Mouse (Mus musculus) layer of hippocampus, adult 8-10 months (tissue): ENCODE measurements around the gene Ttc28. TPM values are rescaled to one million over a fixed set of nuclear protein-coding genes. Genes with fewer than 3 reads are reported as not detected.
A peak's percentile ranks its signal among the peaks of the same experiment; 100 is the strongest.

ENCODE experiments used
- DNase-seq, 2 experiments: peaks; one replicate each; pipeline ENCODE4 v3.0.0; 2022; ENCODE audit warnings: low spot score in 2 of 2
- total RNA-seq, 4 experiments: library from RNA; stranded (reverse); gene quantifications; 2 replicates each; pipeline ENCODE4 v1.2.4; 2022

Gene Ttc28
- total RNA-seq, 4 experiments from 2014 or later = 9.5 to 15.1 (median 12.2) TPM

DNA sequence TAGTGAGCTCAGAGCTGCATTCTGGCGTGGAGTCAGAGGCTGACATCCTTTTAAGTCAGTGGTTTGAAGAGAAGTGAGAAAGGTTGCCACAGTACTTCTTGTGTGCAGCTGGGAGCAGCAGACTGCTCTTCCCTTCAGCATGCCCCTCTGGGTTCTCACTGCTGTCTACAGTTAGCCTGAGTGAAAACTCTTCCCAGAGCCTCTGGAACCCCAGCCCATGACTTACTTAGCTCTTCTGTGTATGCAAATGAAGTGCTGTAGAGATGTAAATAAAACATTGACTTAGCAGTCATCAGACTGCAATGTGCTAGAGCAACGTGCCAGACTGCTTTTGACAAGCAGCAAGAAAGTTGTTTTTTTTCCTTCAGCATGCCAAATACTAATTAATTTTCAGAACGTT is 70.2 kb downstream of the Ttc28 start:
- DNase-seq = no peak

DNA sequence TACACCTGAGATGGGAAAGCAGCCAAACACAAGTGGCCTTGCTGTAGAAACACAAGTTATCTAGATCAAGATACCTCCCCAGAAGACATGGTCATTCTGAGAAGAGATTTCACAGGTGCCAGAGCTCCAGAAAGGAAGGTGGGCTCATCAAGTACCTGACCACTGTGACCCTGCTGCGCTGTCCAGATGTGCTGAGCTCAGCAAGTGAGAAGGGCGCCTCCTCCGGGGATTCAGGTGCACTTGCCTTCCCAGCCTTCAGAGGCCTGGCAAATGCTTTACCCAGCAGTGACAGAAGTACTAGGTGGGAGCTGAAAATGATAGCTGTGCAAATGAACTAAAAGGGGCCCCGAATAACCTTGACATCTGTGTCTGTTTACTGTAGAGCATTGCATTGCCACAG is 78.6 kb downstream of the Ttc28 start:
- no peak for DNase-seq

DNA sequence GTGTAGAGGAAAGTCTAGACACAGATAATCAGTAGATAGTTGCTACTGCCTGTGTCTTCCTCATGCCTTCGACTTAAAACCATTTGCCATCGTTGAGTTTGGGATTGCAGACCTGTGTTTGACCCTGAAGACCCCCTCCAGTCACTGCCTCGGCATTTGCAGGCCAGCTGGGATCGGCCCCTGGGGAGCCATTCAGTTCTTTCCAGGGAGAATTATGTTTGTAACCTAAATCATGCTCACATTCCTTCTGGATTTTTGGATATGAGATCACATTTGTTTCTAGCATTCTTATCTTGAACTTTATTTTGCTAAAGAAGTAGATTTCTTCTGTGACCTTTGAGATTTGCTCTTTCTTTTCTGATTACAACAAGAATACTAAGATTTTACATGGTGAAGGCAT is 80.5 kb downstream of the Ttc28 start:
- DNase-seq = no peak

DNA sequence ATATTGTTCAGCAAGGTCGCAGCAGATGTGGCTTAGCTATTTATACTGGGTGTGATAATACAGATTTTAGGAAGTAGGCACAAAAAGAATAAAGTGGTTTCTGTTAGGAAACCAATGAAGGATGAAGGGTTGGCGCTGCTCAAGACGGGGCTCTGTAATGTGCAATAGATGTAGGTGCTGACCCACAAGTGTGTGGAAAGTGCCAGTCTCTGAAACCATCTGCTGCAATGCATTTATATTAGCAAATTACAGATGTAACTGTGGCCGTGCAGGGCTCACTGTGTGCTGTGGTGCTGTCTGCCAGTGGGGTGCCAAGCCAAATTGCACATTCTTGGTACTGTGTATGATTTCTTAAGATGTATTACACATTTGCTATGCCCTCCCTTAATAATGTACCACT is 81.3 kb downstream of the Ttc28 start:
- no peak for DNase-seq

DNA sequence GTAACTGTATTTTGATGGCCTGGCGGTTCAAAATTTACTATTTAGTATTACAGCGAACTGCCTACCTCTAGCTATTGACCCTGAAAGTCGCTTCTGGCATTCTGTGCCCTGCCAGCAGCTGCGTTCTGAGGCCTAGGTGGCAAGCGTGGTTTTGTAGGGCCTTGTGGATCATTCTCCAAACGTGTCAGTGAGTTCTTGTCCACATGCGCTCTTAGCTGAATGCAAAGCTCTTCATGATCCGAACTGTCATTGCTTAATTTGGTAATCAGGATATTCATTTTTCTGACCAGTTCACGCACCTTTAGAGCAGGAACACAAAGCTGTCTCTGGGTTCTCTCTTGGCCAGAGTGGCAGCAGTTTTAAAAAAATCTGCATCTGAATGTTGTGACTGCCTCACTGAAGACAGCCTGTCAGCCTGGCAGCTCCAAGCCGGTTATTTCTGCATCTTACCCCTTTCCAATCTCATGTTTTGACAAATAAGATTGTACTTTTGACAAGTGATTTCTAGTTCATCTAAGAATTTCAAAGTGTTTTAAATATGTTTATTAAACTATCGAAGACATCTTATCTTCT is 88.0 kb downstream of the Ttc28 start:
- no peak for DNase-seq

DNA sequence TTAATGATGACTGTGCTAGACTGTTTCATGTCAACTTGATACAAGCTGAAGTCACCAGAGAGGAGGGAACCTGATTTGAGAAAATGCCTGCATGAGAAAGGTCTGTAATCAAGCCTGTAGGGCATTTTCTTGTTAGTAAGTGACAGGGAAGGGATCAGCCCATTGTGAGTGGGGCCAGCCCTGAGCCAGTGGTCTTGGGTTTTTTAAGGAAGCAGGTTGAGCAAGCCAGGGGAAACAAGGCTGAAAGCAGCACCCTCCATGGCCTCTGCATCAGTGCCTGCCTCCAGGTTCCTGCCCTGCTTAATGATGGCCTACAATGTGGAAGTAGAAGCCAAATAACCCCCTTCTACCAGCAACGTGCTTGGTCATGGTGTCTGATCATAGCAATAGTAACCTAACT is 89.0 kb downstream of the Ttc28 start:
- DNase-seq = no peak

DNA sequence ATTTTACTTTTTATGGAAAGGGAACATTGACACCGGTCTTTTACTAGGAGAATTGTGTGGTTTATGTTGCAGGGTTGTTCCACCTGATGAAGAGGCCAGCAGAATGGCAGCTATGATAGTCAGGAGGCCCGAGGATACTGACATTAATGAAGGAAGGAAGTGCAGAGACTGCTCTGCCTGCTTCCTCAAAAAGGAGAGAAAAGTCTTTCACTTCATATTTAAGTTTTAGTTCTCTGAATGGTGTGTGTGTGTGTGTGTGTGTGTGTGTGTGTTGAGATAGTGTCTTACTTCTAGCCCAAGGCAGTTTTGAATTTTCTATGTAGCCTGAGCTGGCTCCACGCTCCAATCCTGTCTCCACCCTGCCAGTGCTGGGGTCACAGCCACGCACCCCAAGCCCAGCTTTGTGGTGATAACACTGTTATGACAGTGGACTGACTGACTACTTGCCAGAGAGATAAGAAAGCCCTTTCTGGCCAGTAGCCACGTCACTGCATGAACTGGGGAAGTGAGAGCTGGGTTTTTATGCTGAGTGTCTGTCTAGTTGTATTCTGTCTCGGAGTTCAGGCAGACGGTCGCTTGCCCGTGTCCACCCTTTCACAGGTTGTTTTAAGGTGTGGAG is 90.7 kb downstream of the Ttc28 start:
- DNase-seq = no peak

DNA sequence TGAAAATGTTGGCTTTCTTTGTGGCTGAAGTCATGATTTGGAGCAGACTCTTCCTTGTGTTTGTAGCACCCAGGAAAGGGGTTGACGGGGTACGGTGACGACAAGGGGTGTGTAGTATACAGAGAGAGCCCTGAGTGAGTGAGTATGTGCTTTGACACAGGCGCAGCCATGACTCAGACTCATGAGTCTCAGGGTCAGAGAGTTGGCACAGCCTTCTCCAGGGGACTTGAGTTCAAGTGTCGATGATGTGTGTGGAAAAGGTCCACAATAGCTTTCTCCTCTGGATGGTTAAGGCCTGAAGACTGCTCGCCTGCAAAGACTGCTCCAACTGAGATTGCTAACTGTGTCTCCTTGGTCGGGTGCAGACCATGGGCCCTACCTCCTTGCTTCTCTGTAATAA is 97.1 kb downstream of the Ttc28 start:
- no peak for DNase-seq

DNA sequence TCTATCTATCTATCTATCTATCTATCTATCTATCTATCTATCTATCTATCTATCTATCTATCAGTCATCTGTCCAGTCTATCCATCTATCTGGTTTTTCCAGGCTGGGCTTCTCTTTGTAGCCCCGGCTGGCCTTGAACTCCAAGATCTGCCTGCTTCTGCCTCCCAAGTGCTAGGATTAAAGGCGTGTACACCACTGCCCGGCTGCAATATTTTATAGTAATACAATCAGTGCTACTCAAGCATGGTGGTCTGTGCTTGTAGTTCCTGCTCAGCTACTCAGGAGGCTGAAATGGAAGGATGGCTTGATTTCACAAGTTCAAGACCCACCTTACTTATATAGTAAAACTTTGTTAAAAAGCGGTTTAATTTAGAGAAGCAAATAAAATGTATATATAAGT is 98.2 kb downstream of the Ttc28 start:
- DNase-seq = no peak

DNA sequence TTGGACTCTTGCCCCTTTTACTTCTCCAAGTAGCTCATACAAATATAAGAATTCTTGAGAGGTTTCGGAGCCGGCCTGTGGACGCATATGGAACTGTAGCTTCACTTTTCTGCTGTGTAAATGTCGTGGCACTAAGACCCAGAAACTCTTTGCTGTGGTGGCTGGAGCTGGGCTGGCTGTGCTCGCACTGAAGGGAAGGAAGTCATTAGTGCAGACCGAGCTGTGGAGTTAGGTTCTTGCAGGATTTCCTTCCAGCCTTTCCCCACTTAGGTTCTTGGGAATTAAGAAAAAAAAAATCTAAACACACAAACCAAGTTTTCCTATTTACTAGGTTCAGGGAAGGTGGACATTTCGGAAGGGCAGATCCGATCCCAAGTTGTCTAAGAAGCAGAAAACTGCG is 98.9 kb downstream of the Ttc28 start:
- DNase-seq = peak; percentile 48 to 61

DNA sequence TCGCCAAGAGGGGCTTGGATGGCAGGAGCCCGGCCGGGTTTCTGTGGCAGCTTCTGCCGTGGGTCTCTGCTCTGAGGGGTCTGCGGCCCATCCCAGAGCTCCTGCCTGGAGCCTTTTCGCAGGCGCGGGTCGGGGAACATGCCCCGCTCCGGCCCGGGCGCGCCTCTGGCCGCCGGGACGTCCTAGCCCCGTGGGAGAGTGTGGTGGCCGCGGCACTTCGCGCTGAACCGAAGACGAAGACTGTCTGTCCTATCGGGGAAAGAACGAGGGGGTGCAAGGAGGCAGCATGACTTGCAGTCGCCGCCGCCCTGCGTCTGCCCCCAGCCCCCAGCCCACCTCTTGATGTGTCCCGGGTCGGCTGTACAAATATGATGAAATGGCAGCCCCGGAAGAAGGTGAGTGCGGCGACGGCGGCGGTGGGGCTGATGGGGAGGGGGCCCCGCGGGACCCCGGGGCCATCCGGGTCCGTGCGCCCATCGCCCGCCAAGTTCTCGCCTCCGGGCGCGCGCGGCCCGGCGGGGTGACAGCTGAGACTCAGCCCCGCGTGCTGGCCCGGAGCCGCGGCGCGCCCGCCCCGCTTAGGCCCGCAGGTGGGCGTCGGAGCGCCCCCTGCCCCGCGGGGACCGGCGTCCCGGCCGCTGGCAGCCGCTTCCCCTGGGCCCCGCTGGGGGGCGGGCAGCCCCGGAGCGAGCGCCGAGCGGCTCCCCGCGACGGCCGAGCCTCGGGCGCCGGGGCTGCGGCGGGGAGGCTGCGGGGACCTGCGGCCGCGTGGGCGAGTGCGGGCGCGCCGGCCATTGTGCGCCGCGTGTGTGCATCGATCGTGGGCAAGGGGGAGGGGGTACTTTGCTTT is 99.6 kb downstream of the Ttc28 start:
- DNase-seq = no peak

DNA sequence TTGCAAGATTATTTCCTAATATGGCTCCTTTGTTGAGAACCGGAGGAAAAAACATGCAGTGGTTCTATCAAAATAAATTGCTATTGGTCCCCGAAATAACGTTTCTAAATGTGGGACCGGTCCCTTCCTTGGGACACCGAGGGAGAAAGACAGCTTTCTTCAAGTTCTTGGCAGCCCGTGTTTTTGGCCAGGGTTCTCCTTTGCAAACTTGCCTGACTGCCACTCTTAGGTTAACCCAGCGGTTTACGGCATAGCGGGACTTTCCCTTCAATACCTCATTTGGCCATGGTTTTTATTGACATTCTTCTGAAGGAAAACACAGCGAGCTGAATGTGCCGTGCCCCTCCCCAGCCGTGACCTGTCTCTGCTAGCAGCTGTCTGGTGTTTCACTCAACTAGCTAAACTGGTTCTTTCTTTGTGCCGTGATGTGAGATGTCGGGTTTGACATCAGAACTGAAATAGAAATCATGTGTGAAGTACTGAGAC is 100.3 kb downstream of the Ttc28 start:
- peak in 1 of 2 experiments; percentile 16 for DNase-seq

DNA sequence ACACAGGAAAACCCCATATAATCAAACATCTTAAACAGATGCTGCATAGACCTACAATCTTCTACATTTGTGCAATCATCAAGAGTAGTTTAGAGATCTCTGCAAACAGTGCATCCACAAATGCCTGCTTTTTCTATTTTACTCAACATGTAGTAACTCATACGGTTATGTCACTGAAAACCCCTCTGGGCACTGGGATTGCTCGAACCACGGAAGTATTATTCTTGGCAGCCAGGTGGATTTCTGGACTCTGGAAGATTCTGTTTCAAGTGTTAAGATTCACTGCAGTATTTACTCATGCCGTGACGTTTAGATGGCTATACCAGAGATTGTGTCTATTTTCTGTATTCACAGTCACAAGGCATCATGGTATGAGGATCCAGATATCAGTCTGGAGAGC is 101.0 kb downstream of the Ttc28 start:
- DNase-seq = no peak

DNA sequence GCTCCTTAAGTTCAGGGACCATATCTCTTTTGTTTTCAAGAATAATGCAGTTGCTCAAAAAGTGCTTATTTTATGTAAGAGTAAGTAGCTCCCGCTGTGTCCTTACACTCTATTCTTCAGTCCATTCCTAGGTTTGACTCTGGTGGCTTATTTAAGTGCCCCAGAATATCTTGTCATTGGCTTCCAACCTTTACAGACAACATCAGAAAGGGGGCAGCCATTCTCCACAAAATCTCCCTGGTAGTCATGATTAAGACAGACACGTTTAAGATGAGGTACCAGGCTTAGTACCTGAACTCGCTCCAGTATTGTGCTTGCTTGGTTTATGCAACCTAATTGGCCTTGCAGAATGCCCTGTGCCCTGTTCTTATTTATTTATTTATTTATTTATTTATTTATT is 102.8 kb downstream of the Ttc28 start:
- no peak for DNase-seq

DNA sequence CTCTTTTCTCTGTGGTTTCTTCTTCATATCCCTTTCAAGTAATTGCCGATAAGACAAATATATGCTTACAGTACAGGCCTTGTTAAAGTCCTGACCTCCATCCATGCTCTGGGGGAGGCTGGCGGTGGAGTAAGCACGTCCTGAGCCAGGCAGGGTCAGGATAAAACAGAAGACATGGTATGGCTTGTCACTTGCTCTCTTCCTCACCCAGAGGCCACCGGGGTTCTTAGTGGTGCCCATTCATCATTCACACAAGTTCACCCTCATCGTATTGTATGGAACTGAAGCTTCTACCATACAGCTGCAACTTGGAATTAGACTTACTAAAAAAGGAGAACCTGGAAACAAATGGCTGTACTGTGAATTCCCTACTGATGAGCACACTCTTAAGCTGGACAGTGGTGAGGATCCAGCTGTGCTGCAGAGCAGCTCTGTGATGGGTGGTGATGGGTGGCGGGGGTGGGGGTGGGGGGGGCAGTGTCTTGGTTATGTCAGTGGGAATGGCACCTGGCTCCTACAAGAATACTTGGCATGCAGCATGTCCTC is 104.6 kb downstream of the Ttc28 start:
- DNase-seq = no peak

DNA sequence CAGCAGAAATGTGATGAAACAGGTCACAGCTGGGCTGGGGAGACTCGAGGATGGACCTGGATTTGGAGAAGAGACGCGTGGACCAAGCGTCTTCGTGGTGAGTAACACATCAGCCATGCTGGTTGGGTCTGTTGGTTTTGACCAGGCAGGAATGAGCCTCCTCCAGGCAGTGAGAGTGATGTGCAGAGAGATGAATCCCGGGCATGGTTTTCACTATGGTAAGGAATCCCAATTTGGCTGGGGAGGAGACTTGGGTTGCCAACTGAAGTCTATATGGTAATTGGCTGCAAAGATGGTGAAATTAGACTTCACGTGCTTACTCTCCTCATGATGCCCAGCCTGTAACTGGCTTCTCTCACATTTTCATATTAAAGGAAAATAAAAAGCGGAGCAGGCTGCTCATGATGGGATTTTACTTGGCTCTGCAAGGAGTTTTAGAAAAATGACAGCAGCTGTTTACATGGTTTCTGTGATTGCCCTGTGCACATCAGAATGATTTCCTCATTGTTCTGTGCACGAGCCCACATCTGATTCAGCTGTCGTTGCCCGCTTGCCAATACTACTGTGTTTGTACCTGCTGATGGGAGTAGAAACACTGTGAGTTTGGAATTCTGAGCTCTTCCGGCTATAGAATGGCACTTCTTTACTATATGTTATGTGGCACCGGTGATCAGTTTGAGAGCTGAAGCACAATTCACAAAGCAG is 117.4 kb downstream of the Ttc28 start:
- DNase-seq = no peak

DNA sequence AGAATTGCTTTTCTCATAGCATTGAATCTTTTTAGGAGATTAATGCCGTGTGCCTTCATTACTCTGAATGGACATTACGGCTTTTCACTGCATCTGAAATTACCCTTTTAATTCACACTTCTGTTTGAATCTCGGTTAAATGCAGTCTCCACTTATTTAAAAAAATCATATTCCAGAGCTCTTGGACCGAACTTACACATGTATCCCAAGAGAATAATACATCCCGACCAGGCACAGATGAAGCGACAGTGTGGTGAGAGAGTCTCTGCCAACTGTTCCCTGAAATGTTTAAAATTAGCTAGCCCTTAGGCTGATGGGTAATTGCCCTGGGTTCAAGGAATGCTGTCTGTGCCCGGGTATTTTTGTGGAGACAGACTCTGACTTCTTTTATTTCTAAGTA is 118.1 kb downstream of the Ttc28 start:
- DNase-seq = no peak

DNA sequence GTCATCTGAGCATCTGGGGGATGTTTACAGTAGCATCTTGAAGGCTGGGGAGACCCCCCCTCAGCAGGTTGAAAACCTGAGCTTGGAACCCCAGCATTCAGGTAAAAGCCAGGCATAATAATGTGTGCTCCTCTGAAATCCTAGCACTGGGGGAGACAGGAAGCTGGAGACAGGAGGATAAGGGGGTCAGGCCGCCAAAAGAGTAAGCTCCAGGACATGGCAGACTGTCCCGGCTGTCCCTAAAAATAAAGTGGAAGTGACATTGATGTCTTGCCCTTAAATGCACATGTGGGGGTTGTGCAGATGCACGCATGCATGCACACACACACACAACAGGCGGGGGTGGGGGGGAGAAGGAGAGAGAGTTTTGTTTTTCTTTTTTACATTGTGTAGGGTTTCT is 118.7 kb downstream of the Ttc28 start:
- DNase-seq = no peak

DNA sequence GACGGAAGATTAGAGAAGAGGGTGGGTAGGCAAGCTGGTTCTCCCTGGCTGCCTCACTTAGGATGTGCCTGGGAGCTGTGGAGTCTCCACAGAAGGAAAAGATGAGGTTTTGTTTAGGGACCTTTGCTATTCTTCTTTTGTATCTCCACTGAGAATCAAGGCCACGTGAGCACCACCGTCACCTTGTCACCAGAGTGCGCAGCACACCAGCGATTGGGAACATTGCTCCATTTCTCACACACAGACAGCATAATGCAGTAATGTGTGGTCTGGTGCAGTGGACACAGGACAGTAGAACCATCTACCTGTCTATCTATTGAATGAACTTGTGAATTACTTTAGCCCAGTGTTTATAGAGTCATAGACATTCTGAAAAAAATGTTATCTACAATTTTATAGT is 121.3 kb downstream of the Ttc28 start:
- no peak for DNase-seq

DNA sequence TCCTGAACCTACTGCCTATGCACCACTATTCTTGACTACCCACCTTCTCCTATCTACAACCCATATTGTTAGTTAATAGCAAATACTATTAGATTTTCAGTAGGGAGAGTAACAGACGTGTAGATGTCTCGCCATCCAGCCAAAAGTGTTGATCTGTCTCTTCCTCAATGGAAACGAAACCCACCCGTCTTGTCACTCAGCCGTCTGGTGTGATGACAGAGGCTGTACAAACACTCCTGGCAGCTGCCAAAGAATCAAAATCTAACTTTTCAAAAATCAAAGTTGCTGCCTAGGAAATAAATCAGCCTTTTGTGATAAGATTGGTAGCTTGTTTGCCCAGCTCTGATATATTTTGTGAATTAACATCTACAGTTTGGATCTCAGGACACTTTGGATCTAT is 123.6 kb downstream of the Ttc28 start:
- no peak for DNase-seq

DNA sequence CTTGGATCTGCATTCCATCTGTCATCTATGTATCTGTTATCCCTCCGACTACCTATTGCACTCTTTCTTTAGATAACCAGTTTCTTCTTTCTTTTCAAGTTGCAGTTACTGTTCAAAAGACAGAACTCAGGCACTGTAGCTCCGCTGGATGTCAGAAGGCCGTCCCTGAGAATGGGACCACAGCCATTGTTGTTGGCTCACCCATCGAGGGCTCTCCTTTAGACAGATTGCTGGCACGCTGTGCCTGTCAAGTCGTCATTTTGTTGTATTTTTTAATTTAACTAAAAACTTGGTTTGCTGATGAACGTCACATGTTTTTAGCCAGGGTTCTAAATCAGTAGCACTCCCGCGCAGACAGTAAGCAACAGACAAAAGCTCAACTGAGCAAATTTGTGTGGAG is 124.1 kb downstream of the Ttc28 start:
- no peak for DNase-seq
